Mouse (Mus musculus): ENCODE measurements around the gene Vopp1.
A peak's percentile ranks its signal among the peaks of the same experiment; 100 is the strongest.
"Not testable (repeated sequence)": the region's sequence is repeated elsewhere in the genome, so short reads cannot be mapped to it uniquely, and the experiment has no call there.

Gene Vopp1

DNA sequence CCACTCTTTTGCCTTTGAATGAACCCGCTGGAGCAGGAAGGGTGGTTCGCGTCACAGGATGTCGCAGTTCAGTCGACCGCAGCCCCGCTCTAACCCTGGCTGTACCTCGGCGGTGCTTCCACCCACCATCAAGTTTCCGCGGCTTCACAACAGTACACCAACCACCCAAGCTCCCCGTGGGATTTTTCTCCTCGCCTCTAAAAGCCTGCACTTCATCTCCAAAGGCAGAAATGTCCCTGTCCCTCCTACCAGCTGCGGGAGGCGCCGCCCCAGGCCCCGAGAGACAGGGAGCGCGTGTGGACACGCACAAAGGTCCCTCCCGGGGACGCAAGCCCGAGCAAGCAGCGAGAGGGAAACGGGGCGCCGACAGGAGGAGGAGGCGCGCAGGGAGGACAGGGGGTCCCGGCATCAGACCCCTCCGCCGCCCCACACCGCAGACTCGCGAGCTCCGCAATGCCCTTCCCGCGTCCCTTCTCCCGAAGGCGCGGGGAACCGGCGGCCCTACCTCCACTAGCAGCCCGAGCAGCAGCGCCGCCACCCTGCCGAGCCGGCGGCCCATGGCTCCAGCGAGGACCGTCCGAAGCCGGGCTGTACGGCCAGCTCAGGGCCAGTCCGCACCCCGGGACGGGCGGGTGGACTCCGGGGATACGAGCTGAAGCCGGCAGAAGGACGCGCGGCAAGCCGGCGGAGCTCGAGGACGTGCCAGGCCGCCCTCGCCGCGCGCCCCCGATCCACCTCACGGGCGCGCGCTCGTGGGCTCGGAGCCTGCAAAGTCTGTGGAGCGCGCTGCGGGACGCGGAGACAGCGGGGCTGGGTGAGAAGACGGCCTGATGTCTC, at the start of gene Vopp1:
TSS of gene Vopp1 (minus strand) at position 738 of the 837 bp plus-strand sequence.
- DNase-seq (ENCODE audit: low spot score in 2 of 2): peak; percentile 67

DNA sequence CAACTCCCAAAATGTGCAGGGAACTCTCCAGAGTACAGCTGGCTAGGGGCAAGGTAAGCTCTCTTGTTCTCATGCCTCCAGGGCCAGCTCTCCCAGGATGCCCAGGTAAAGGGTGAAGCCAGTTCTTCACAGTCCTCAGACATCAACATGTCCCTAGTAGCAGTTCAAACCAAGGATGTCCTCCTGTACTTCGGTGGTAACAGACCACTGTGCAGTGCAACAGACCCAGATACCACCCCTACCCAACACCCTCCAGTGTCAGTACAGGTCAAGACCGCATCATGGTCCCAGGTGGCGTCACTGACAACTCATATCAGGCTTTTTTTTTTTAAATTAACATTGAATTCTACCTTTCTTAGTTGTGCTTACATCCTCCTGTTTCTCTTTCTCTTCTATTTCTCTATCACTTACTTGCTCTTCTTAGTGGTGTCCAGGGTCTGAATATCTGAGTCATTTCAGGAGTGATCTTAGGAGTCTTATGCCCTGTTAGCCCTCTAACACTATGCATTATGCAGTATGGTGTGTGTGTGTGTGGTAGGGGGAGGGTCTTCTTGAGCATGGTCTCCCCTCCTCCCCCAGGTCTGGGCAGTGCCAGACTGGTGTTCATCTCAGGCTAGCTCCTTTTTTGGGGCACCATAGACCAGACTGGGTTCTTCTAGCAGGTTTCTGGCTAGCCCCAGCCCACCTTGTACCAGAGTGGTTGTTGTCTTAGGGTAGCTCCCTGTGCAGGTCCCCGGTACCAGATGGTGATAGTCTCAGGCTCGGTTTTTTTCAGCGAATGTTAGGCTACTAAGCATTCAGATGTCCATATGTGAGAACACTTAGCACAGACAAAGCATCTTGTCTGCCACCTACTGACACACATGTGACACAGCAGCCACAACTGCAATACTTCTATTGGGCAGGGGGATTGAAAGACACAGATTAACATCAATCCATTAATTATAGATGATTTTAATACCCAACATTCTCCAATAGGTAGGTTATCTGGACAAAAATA, 34.4 kb upstream of the Vopp1 start:
- DNase-seq (ENCODE audit: low spot score in 2 of 2): no peak

DNA sequence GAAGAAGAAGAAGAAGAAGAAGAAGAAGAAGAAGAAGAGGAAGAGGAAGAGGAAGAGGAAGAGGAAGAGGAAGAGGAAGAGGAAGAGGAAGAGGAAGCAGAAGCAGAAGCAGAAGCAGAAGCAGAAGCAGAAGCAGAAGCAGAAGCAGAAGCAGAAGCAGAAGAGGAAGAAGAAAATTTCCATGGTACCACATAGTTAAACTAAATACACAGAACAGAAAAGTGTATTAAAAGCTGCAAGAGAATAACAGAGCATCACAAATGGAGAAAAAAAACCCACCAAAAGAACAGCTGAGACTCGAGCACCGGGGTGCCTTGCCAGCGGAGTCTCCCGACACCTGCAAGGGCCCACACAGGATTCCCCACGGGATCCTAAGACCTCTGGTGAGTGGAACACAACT, 26.2 kb upstream of the Vopp1 start:
- DNase-seq (ENCODE audit: low spot score in 2 of 2): not testable (repeated sequence)

DNA sequence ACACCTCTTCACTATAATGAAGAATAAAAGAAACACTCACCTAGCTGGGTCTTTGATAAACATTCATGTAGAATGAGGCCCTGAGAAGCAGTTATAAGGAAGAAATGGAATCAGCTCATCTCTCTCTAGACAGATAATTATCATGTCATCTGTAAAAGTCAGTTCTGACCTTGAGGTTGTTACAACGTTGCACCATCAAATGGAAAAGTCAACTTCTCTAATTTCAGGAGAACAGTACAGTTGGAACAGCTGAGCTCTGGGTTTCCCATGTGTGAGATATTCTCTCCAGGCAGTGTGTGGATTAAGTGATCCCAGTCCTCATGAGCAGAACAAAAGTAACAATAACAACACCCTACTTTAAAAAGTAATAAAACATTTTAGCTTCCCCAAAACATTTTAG, 25.3 kb upstream of the Vopp1 start, which contains the start of gene Vmn1r21:
TSS of gene Vmn1r21 (minus strand) at position 58 of the 400 bp plus-strand sequence.
- no peak for DNase-seq (ENCODE audit: low spot score in 2 of 2)

DNA sequence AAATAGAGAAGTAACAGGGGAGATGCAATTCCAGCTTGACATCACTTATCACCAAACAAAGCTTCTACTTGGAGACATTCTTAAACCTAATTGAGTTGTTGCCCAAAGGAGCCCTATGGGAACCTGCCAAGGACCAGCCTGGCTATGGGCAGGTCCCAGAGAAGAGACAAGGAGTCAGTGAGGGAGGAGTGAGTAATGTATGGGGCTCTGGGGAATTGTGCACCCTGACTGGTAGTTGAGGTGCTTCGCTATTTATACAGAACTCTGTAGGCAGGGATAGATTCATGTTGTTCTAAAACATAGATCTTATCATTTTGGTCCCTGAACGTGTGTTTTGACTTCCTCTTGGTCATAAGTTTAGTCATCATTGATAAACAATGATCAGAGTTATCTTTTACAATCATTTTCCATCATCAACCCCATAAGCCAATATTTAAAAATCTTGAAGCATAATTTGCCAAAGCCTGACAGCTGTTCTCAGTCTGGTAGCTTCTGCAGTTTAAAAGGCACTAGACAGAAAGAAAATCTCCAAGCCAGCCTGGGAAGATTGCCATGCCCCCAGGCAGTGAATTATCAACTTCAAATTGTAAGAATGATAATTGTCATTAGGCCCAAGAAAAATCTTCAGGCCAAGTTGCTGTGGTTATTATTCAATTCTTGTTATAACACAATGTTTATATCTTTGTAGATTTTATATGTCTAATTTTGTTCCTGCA, 14.9 kb upstream of the Vopp1 start:
- DNase-seq (ENCODE audit: low spot score in 2 of 2): no peak

DNA sequence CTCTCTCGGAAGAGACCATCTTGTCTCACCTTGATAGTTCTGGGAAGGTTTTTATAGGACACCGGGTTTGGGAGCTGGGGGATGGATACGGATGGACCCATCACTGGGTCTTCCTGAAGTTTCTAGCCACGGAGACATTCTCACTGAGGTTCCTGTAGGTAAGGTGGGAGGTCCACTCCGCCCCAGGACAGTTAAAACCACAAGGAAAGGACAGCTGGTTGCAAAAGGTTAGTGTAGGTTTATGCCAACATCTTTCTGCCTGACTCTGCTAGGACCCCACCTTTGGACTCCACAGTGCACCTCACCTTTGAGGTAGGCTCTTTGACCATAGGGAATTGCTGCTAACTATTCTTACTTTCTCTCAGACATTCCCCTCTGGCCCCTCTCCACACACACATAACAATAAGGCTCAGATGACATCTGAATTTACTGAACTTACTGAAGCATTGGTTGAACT, 328 bp upstream of the Vopp1 start:
- DNase-seq (ENCODE audit: low spot score in 2 of 2): no peak

DNA sequence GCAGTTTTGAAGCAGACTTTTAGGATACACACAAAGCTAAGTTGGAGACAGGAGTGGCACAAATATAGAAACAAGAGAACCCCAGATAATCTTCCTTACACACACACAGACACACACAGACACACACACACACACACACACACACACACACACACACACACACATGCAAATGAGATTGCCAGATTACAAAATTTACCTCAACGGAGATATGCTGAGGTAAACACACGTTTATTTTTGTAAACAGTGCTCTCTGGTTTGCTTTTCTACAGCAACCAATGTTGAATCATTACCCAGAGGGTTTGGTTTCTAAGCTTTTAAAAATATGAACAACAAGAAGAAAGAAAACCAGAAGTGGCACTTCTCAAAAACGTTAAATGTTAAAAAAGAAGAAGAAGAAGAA, 1.5 kb downstream of the Vopp1 start:
- DNase-seq (ENCODE audit: low spot score in 2 of 2): no peak

DNA sequence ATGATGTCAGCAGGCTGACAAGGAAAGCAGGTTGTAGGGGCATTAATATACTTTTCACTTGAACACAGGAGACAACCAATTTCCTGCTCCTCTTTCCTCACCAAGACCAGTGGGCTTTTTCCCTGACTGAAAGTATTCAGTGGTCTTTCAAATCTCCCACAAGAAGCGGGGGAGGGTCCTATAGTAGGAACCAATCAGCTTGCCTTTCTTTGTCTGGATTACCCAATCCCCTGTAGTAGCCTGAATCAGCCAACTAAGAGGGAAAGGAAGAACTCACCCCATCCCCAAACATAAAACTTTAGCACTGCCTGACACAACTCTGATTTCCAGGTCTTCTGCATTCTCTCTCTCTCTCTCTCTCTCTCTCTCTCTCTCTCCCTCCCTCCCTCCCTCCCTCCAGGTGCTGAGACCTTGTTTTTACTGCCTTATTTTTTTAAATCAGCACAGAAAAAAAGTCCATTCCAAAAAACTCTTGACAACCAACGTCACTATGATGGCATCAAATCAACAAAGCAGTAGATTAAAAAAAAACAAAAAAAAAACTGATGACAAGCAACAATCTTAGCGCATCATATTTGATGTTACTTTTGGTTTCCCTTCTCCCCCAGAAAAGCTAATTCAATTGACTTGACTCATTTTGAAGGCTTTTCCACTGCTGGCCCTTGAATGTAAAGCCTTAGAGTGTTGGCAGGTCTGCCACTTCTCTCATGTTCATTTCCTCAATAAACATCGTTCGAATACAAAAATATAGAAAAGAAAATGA, 2.1 kb downstream of the Vopp1 start:
- no peak for DNase-seq (ENCODE audit: low spot score in 2 of 2)

DNA sequence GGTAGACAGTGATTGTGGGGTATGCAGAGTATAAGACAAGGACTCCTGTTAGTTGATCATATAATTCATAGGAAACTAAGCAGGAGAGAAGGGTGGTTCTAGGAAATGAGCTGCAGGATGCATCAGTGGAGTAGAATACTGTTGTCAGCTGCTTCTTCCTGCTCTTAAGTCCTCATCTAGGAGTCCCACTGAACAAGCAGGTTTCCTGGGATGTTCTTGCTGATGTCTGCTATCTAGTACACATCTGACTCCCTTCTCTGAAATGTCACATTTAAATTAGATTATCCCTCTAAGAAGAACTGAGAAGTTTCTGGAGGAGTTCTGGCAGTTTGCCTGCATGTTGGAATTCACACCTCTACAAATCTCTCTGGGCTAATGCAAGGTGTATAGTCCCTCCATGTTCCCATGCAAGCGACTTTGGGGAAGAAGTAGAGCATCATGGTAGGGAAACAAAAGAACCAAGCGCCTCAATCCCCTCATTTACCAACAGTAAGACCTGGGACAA, 10.5 kb downstream of the Vopp1 start:
- no peak for DNase-seq (ENCODE audit: low spot score in 2 of 2)

DNA sequence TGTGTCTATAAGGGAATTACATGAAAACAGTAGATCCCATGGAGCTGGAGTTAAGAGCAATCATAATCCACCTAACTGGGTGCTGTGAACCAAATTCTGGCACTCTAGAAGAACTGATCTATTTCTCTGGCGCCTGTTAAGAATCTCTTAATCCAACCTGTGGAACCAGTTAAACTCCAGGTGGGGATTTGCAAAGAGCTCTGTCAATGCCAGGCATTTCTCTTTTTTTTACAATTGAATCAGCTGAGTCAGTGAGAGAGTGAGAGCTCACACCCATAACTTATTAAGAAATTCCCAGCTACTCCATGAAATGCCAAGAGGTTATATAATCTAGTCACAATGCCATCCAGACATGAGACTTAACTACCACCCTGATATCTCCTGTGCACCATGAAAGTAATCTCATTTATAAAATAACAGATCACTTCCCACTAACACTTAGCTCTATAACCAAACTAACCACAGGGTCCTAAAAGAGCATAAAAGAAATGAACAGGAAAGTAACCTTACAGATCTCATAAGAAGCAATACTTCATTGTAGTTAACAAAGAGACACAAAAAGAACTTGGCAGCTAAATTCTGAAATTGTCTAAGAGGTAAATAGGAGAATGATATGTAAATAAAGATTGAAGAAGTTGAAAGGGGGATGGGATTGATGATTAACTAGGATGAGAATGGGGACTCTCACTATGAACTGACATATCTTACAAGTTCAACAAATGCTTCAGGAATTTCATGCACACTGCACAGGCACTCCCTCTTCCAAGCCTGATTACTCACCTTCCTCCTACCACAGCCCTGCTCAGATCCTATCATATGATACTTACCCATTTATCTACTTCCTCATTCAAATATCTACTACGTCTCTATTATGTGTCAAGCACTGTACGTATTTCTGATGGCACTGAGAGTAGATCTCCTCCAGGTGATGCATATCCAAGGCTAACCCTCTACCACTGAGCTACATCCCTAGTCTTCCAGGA, 12.9 kb downstream of the Vopp1 start:
- no peak for DNase-seq (ENCODE audit: low spot score in 2 of 2)

DNA sequence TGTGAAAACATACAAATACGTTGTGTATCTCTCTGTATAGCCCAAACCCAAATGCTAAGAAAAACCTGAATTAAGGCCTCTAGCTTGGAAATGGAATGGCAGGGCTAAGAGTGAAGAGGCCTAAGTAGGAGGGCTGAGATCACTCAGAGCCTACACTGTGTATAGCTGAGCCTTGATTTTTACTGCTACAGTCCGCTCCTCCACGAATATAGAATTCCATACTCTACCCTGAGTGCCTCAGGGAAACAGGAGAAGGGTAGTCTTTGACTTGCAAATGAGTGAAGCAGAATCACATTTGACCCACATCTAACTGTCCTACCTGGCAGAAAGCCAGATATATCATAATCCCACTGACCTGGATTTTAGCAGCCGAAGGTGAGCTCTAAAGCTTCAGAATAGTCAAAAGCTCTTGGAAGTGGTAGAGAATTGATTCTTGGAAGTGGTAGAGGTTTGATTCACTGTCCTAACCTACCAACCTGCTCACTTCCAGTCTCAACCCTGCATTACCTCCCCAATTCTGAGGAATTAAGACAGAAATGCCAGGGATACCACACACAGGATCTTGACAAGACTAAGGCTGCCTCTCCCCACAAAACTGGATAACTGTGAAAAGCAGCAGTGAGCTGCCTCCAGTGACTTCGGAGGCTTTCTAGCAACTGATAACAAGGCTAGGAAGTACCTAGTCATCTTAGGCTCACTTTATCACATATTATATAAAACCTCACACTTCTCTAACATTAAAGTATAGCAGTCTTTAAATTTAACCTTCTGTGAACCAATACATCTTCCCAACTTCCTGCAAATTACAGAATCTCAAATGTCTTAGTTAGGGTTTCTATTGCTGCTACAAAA, 19.5 kb downstream of the Vopp1 start:
- no peak for DNase-seq (ENCODE audit: low spot score in 2 of 2)

DNA sequence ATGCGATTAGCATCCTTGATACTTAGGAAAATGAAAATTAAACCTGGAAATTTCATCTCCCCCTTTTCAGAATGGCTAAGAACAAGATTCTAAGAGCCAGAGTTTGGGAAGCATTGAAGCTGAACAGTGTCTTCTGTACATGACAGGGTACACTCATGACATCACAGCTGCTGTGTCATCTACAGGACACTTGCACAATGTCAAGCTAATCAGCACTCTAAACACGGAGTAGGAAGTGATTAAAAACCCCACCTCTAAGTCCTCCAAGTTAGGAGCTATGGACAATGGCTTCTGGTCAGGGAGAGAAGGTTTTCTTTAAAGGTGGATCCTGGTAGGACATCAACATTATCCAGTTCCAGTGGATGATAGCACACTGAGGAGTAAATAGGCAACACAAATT, 21.8 kb downstream of the Vopp1 start:
- no peak for DNase-seq (ENCODE audit: low spot score in 2 of 2)

DNA sequence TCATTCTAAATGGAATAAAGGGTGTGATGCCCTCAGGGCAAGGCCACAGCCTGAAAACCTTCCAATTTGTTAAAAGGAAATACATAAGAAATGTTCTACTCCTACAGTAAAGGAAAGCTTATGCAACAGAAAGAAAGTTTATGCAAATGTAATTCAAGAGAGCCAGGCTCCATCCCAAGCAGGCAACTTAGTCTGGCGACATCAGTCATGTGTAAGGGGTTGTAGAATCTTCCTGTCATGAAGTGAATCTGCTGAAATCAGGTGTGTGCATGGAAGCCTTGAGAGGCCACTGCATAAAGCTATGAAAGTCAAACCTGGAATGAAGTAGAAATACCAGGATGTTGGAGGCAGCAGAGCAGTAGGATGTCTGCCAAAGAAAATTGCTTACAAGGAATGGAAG, 26.0 kb downstream of the Vopp1 start:
- no peak for DNase-seq (ENCODE audit: low spot score in 2 of 2)

DNA sequence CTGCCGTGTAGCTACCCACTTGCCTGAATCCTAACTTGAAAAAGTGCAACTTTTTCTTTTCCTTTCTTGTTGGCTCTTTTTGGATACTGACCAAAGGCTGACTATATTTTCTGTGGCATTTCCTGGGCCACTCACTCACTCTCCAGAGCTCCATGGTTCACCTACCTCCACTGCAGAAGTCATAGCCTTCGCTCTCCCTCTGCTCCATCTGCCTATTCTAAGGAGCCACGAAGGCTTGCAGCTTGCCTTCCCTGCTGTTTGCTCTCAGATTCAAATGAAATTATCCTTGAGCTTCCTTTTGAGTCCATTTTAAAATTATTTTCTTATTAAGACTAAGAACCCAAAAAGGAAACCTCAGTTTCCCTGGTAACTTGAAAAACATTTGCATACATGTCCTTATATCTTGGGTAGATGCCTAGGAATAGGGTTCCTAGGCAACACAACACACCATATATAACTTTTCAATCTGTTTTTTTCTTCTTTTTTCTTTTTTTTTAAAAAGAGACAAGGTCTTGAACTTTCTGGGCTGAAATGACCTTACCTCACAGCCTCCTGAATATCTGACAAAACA, 28.0 kb downstream of the Vopp1 start:
- no peak for DNase-seq (ENCODE audit: low spot score in 2 of 2)

DNA sequence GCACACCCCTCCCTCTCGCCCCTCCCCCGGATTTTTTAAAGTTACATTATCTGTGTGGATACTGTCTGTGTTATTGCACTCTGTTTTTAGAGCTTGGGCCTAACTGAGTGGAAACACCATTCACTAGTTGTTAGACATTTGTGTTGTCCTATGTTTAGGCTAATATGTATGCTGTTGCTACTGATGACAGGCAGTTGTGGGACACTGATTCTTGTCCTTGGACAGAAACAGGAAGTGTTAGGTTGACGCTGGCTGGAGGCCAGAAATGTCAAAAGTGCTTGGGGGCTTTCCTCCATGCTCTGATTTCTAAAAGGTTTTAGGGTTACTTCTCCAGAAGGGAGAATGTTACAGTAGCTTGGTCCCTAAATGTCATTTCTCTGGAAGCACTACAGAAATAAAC, 29.1 kb downstream of the Vopp1 start:
- no peak for DNase-seq (ENCODE audit: low spot score in 2 of 2)

DNA sequence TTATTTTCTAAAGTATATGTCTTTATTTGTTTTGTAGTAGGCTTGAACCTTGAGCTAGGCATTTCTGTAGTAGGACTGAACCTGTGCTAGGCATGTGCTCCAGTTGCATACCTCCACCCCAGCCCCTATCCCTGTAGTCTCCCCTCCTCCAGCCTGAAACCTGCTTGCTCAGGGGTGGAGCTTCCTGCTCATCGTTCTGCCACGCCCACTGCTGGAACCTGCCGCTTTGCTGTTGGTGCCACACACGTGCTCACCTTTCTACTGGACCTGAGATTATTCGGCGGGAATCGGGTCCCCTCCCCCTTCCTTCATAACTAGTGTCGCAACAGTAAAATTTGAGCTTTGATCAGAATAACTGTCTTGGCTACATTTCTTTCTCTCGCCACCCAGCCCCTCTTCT, 32.1 kb downstream of the Vopp1 start:
- DNase-seq (ENCODE audit: low spot score in 2 of 2): not testable (repeated sequence)

DNA sequence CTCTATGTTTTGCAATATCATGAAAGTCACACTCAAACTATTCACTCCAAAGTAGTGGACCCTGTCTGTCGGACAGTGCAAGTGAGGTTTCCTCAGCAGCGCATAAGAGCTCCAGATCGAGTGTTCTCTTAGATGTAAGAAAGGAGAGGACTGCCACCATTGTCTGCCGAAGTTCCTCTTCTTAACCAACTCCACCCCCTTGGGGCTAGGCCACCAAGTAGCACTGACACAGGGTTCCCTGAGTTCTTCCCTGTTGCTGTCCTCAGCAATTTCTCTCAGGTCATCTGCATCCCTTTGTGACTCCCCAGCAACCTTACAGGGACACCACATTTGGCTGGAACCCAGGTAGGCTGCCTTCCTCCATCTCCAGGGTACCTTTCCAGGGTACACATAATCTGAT, 34.4 kb downstream of the Vopp1 start:
- no peak for DNase-seq (ENCODE audit: low spot score in 2 of 2)

DNA sequence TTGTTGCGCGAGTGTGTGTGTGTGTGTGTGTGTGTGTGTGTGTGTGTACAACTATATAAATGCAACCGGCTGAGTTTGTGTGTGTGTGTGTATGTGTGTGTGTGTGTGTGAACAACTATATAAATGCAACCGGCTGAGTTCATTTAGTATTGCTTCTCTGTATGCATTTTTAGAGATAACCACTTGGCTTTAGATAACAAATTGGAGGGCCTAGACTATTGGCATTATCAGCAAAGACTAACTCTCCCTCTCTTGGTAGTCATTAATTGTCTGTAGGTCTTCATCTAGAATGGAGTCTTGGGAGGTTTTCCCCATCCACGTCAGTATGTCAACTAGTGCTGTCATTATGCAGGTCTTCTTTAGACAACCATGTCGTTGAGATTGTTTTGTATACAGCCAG, 37.6 kb downstream of the Vopp1 start:
- no peak for DNase-seq (ENCODE audit: low spot score in 2 of 2)

Measured in urinary bladder, postnatal 4 days (tissue).